Mouse (Mus musculus): Measurements from ENCODE around the gene Cutc. TPM values are rescaled to one million over a fixed set of nuclear protein-coding genes. Genes with fewer than 3 reads are reported as not detected.

The Cutc gene
- total RNA-seq, 2 experiments from 2014 or later: 5.2 to 7.8 TPM

DNA sequence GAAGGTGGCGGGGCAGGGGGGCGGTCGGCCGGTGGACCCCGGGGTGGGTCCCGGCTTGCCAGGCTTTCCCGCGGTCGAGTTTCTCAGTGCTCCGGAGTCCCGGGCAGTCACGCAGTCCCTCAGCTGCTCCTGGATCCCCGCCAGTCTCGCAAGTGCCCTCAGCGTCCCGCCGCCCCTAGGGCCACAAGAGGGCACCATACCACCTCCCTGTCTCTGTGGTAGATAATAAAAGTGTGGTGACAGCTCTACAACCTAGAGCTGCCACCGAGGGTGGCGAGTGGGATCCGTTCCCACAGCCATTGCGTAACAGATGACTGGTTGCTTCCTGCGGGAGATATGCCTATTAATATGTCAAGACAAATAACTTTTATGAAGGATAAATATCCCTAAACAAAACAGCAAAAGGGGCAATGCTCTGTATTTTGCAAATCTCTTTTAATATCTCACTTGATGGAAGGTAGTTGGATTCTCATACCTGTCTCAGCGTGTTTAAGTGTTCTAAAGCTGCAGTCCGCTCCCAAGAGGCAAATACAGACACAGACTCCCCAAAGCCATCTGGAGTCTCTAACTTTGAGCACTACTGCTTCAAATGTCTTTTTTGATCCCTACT lies 535 bp downstream of the Cutc start:
- DNase-seq (ENCODE audit: low spot score in 2 of 2): peak; percentile 75 to 92

GRCm38 (mm10) chr19:43754237-43754636 lies 1.4 kb downstream of the Cutc start:
- DNase-seq (ENCODE audit: low spot score in 2 of 2): no peak

DNA sequence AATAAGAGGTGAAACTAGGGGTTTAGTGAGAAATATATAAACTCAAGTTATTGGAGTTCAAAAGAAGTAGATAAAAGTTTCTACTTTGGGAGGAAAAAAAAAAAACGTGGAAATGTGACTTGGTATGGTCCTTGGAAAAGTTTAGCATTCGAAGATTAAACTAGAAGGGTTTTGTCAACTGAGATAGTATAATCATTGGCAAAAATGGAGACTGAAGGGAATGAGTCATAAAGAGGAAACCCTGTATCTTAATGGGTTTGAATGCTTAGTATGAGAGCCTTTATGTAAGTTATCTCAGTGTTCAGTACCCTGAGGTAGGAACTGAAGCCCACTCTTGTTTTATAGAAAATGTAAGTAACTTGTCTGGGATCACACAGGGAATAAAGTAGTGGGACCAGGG lies 2.1 kb downstream of the Cutc start:
- DNase-seq (ENCODE audit: low spot score in 2 of 2): no peak

GRCm38 (mm10) chr19:43760504-43760903 lies 7.7 kb downstream of the Cutc start:
- peak in 1 of 2 experiments; percentile 76 for DNase-seq (ENCODE audit: low spot score in 2 of 2)

DNA sequence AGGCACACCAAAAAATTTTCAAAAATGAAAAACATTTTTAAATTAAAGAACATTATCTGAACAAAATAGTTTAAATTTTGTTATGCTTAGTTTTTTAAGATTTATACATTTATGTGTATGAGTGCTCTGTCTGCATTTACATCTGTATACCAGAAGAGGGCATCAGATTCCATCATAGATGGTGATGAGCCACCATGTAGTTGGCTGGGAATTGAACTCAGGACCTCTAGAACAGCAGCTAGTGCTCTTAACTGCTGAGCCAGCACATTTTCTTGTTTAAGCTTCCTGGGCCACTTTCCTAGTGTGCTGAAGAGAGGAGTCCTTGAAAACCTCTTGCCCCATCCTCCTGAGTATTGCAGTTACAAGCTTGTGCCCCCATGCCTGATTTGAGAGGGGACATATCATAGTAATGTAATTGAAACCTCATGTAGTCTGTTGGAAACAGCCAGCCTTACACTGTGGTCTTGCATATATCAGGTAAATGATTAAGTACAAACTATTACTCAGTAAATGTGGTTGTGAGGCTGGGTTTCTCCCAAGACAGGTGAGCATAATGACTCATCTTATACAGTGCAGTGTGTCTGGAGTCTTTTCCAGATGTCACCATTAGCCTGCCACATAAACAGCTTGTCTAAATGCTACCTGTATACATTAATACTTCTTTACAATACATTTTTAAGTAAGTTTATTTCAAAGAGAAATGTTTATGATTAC lies 8.9 kb downstream of the Cutc start:
- DNase-seq (ENCODE audit: low spot score in 2 of 2): no peak

DNA sequence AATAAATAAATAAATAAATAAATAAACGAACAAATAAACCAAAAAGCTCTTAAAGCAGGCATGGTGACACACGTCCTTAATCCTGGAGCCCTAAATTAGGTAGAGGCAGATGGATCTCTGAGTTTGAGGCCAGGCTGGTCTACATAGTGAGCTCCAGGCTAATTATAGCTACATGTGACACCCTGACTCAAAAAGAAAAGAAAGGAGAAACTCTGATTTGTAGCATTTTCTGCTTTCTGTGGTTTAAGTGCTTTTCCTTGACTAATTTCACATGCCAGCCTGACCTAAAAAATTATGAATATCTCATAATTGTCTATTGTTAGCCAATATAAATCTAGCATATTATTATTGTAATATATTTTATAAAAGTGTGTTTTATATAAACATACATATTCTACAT lies 9.6 kb downstream of the Cutc start:
- DNase-seq (ENCODE audit: low spot score in 2 of 2): no peak

GRCm38 (mm10) chr19:43766451-43766850 lies 13.7 kb downstream of the Cutc start:
- no peak for DNase-seq (ENCODE audit: low spot score in 2 of 2)

- no peak for DNase-seq (ENCODE audit: low spot score in 2 of 2)
Measured at GRCm38 (mm10) chr19:43767549-43768322, 14.9 kb downstream of the Cutc start.

DNA sequence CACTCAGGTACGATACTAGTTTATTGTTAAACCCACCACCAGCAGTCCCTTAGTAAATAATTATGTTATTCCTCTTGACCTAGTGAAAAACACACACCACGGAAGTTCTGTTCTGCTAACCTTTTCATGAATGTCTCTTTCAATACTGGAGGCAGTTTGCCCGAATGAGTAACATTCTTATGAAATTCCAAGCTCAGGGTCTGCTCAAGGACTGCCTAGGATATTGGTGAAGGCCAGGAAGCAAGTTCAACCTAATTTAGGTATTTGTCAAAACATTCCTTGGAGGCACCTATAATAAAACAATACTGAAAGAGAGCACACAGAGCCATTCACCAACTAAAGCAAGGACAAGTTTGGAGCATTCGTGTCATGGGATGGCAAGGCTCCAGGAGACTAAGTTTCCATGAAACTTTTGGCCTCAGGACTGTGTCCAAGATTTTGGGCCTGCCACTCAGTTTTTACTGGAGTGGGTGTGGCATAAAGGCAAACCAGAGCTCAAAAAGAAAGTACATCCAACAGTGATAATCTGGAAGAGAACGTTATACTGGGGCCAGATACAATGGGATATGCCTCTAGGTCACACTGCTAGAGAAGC lies 16.7 kb downstream of the Cutc start:
- DNase-seq (ENCODE audit: low spot score in 2 of 2): no peak

DNA sequence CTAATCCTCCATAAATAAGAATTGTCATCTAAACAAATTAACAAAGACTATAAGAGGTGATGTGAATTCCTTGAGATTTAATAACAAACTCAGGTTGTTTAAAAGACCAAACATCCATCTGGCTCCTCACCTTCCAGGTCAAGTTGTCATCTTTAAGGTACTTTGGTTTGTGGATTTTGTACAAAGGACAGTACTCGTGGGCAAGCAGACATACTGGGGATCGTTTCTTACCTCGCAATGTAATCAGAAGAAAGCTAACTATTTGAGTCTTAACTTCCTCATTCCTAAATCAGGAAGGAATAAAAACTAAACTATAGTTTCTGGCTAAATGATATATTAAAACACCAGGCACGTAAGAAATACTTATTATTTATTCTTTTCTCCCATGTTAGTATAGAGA lies 17.8 kb downstream of the Cutc start:
- DNase-seq (ENCODE audit: low spot score in 2 of 2): no peak

DNA sequence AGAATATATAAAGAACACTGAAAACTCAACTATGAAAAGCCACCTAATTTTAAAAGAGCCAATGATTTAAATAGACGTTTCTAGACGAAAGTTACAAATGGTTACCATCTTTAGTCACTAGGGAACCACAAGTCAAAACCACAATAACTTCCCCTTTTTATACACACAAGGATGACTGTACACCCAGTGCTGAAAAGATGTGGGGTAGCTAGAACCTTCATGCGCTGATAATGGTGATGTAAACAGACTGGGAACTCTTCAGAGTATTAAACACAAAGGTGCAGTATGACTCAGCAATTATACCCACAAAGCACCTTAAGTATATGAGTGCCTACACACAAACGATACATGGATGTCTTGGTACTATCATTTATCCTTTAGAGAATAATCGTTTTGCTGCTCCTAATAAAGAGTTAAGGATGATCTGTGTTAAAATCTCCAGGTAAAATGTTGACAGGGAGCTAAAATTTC lies 18.7 kb downstream of the Cutc start:
- DNase-seq (ENCODE audit: low spot score in 2 of 2): no peak

DNA sequence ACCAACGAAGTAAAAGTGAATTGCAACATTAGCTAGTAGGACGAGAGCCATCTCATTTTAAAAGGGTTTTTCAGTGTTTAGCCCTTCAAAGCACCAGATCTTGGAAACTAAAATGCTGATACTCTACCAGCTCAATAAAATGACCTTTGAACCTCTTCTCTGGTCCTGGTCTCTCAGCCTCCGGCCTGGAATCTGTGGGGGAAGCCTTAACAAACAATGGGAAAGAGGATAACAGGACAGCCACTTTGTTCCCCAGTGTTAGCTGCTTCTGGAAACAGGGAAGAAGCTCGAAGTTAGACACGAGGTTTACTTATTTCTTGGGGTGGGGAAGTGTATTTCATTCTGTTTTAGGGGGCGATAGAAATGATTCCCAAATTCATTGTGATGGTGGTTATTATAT lies 19.5 kb downstream of the Cutc start:
- DNase-seq (ENCODE audit: low spot score in 2 of 2): no peak

GRCm38 (mm10) chr19:43775433-43775832 lies 22.6 kb downstream of the Cutc start:
- no peak for DNase-seq (ENCODE audit: low spot score in 2 of 2)

- no peak for DNase-seq (ENCODE audit: low spot score in 2 of 2)
Measured at GRCm38 (mm10) chr19:43776561-43776960, 23.8 kb downstream of the Cutc start.

GRCm38 (mm10) chr19:43777308-43777707 lies 24.5 kb downstream of the Cutc start:
- DNase-seq (ENCODE audit: low spot score in 2 of 2): no peak

- DNase-seq (ENCODE audit: low spot score in 2 of 2): no peak
Measured at GRCm38 (mm10) chr19:43780391-43780790, 27.6 kb downstream of the Cutc start.

- DNase-seq (ENCODE audit: low spot score in 2 of 2): no peak
Measured at GRCm38 (mm10) chr19:43781980-43782379, 29.2 kb downstream of the Cutc start, which contains the start of gene Abcc2. TSS of gene Abcc2 (plus strand) at chr19:43782192.

GRCm38 (mm10) chr19:43784761-43785160 lies 32.0 kb downstream of the Cutc start:
- no peak for DNase-seq (ENCODE audit: low spot score in 2 of 2)

DNA sequence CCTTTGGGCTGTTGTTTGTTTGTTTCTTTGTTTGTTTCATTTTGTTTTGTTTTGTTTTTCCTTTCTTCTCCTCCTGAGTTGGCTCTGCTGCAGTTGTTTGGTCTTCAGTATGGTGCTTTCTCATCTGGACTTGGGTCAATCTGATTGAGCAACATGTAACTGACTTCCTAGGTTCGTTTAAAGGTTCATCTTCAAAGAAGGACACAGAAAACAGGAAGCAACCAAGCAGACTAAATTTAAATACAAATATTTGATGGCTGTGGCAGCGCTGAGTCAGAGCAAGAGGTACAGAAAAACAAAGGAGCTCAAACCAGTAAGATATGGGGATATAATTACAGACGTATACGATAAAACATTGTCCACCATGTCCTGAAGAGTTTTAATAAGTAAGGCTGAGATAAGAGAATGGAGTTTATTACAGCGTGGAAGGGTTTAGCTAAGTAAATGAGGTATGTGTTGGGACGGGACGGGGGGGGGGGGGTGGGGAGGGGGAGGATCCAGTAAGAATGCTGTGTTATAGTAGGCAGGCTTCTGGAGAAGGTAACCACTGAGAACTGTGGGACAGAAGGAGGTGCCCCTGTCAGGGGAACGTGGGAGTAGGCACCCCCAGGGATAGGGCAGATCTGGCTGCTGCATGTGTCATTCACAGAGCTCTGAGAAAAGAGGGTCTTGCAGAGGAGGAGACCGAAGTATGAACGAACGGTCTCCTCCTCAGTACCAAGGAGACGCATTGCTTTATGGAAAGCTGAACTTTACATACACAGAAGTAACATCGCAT lies 33.6 kb downstream of the Cutc start:
- DNase-seq (ENCODE audit: low spot score in 2 of 2): no peak

- no peak for DNase-seq (ENCODE audit: low spot score in 2 of 2)
Measured at GRCm38 (mm10) chr19:43789817-43790216, 37.0 kb downstream of the Cutc start.

DNA sequence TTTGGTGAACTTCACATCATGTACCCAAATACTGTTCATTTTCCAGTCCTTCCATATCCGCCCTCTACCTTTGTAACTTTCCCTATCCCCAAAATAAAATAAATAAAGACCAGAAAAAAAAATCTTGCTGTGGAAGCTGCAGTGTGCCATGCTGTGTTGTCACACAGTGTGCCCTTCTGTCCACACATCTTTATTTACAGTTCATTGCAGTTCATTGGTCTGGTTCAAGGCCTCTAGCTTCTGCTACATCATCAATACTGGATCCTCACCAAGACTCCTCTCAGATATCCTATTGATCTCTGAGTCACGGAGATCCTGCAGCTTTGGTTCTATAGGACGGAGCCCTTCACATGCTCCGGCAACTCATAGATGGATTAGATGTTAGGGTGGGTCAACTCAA lies 39.7 kb downstream of the Cutc start:
- no peak for DNase-seq (ENCODE audit: low spot score in 2 of 2)

All from layer of hippocampus, adult 18-20 months (tissue).